Mouse (Mus musculus): Measurements from ENCODE around the gene Lrfn4. TPM values are rescaled to one million over a fixed set of nuclear protein-coding genes. Genes with fewer than 3 reads are reported as not detected.

Lrfn4 gene
- polyA plus RNA-seq, 1 experiment, result 12.0 TPM

- no peak overlapping the region for H3K4me3 ChIP-seq (ENCODE audit: low read depth, low read length)
- peaks cover 4% of the 10 kb centered on the region; the same call in 1 of the 2 replicates for H3K4me1 ChIP-seq (ENCODE audit: control insufficient read depth, insufficient read depth, insufficient read length, low read length)
- H3K27ac ChIP-seq (ENCODE audit: insufficient read depth, low read depth, low read length), result no peak overlapping the region
- H3K27me3 ChIP-seq (ENCODE audit: control insufficient read depth, insufficient read depth, low read length), result no peaks in the 10 kb centered on the region
- WGBS, result 94% methylated on average over 6 of the region's 6 CpGs
- no peaks in the 10 kb centered on the region for H3K36me3 ChIP-seq (ENCODE audit: control insufficient read depth, insufficient read depth, low read length)
- TF ChIP-seq CTCF (IDR thresholded peaks at IDR 0.05; ENCODE audit: extremely low read depth, insufficient read length, insufficient replicate concordance, low read depth, low read length) (no peak), POLR2A (IDR thresholded peaks at IDR 0.05; ENCODE audit: low read depth, low read length) (no peak)
Observed at GRCm38 (mm10) chr19:4570815-4571214, 44.7 kb downstream of the Lrfn4 start.

- Histone ChIP-seq H3K27me3 (ENCODE audit: control insufficient read depth, insufficient read depth, low read length) (no peaks in the 10 kb centered on the region), H3K4me1 (ENCODE audit: control insufficient read depth, insufficient read depth, insufficient read length, low read length) (peaks cover 6% of the 10 kb centered on the region; the same call in 1 of the 2 replicates), H3K27ac (ENCODE audit: insufficient read depth, low read depth, low read length) (no peak overlapping the region), H3K36me3 (ENCODE audit: control insufficient read depth, insufficient read depth, low read length) (no peaks in the 10 kb centered on the region), H3K4me3 (ENCODE audit: low read depth, low read length) (no peak overlapping the region)
- TF ChIP-seq POLR2A (IDR thresholded peaks at IDR 0.05; ENCODE audit: low read depth, low read length), result no peak
- no peak for TF ChIP-seq CTCF (IDR thresholded peaks at IDR 0.05; ENCODE audit: extremely low read depth, insufficient read length, insufficient replicate concordance, low read depth, low read length)
- WGBS, result 91% methylated on average over 11 of the region's 11 CpGs
Observed at GRCm38 (mm10) chr19:4570237-4570613, 45.2 kb downstream of the Lrfn4 start.

GRCm38 (mm10) chr19:4569356-4570236 lies 45.9 kb downstream of the Lrfn4 start:
- Histone ChIP-seq H3K27ac (ENCODE audit: insufficient read depth, low read depth, low read length) (no peak overlapping the region), H3K27me3 (ENCODE audit: control insufficient read depth, insufficient read depth, low read length) (no peaks in the 10 kb centered on the region), H3K4me3 (ENCODE audit: low read depth, low read length) (no peak overlapping the region), H3K4me1 (ENCODE audit: control insufficient read depth, insufficient read depth, insufficient read length, low read length) (peaks cover 6% of the 10 kb centered on the region; the same call in 1 of the 2 replicates), H3K36me3 (ENCODE audit: control insufficient read depth, insufficient read depth, low read length) (no peaks in the 10 kb centered on the region)
- no peak for TF ChIP-seq CTCF (IDR thresholded peaks at IDR 0.05; ENCODE audit: extremely low read depth, insufficient read length, insufficient replicate concordance, low read depth, low read length)
- no peak for TF ChIP-seq POLR2A (IDR thresholded peaks at IDR 0.05; ENCODE audit: low read depth, low read length)
- 78% methylated on average over 17 of the region's 17 CpGs for WGBS

- Histone ChIP-seq H3K4me3 (ENCODE audit: low read depth, low read length) (no peak overlapping the region), H3K27ac (ENCODE audit: insufficient read depth, low read depth, low read length) (no peak overlapping the region), H3K27me3 (ENCODE audit: control insufficient read depth, insufficient read depth, low read length) (no peaks in the 10 kb centered on the region), H3K4me1 (ENCODE audit: control insufficient read depth, insufficient read depth, insufficient read length, low read length) (peaks cover 6% of the 10 kb centered on the region; the same call in 1 of the 2 replicates), H3K36me3 (ENCODE audit: control insufficient read depth, insufficient read depth, low read length) (no peaks in the 10 kb centered on the region)
- WGBS, result 30% methylated on average over 4 of the region's 4 CpGs
- TF ChIP-seq POLR2A (IDR thresholded peaks at IDR 0.05; ENCODE audit: low read depth, low read length), result no peak
- no peak for TF ChIP-seq CTCF (IDR thresholded peaks at IDR 0.05; ENCODE audit: extremely low read depth, insufficient read length, insufficient replicate concordance, low read depth, low read length)
Observed at GRCm38 (mm10) chr19:4568832-4569231, 46.6 kb downstream of the Lrfn4 start.

GRCm38 (mm10) chr19:4567665-4568064 lies 47.8 kb downstream of the Lrfn4 start:
- H3K36me3 ChIP-seq (ENCODE audit: control insufficient read depth, insufficient read depth, low read length), result no peaks in the 10 kb centered on the region
- no peak overlapping the region for H3K4me3 ChIP-seq (ENCODE audit: low read depth, low read length)
- H3K27ac ChIP-seq (ENCODE audit: insufficient read depth, low read depth, low read length), result no peak overlapping the region
- no peak for TF ChIP-seq POLR2A (IDR thresholded peaks at IDR 0.05; ENCODE audit: low read depth, low read length)
- TF ChIP-seq CTCF (IDR thresholded peaks at IDR 0.05; ENCODE audit: extremely low read depth, insufficient read length, insufficient replicate concordance, low read depth, low read length), result no peak
- peaks cover 6% of the 10 kb centered on the region; the same call in 1 of the 2 replicates for H3K4me1 ChIP-seq (ENCODE audit: control insufficient read depth, insufficient read depth, insufficient read length, low read length)
- no peaks in the 10 kb centered on the region for H3K27me3 ChIP-seq (ENCODE audit: control insufficient read depth, insufficient read depth, low read length)
- WGBS, result 76% methylated on average over 2 of the region's 2 CpGs

GRCm38 (mm10) chr19:4566880-4567279 lies 48.6 kb downstream of the Lrfn4 start:
- peaks cover 6% of the 10 kb centered on the region; the same call in 1 of the 2 replicates for H3K4me1 ChIP-seq (ENCODE audit: control insufficient read depth, insufficient read depth, insufficient read length, low read length)
- no peaks in the 10 kb centered on the region for H3K27me3 ChIP-seq (ENCODE audit: control insufficient read depth, insufficient read depth, low read length)
- no peak overlapping the region for H3K4me3 ChIP-seq (ENCODE audit: low read depth, low read length)
- TF ChIP-seq POLR2A (IDR thresholded peaks at IDR 0.05; ENCODE audit: low read depth, low read length) (no peak), CTCF (IDR thresholded peaks at IDR 0.05; ENCODE audit: extremely low read depth, insufficient read length, insufficient replicate concordance, low read depth, low read length) (no peak)
- 90% methylated on average over 2 of the region's 2 CpGs for whole genome bisulfite sequencing
- H3K36me3 ChIP-seq (ENCODE audit: control insufficient read depth, insufficient read depth, low read length), result no peaks in the 10 kb centered on the region
- H3K27ac ChIP-seq (ENCODE audit: insufficient read depth, low read depth, low read length), result no peak overlapping the region

- WGBS, result 91% methylated on average over 5 of the region's 5 CpGs
- Histone ChIP-seq H3K4me1 (ENCODE audit: control insufficient read depth, insufficient read depth, insufficient read length, low read length) (peaks cover 6% of the 10 kb centered on the region; the same call in 1 of the 2 replicates), H3K27me3 (ENCODE audit: control insufficient read depth, insufficient read depth, low read length) (no peaks in the 10 kb centered on the region), H3K36me3 (ENCODE audit: control insufficient read depth, insufficient read depth, low read length) (no peaks in the 10 kb centered on the region), H3K27ac (ENCODE audit: insufficient read depth, low read depth, low read length) (no peak overlapping the region), H3K4me3 (ENCODE audit: low read depth, low read length) (no peak overlapping the region)
- no peak for TF ChIP-seq POLR2A (IDR thresholded peaks at IDR 0.05; ENCODE audit: low read depth, low read length)
- TF ChIP-seq CTCF (IDR thresholded peaks at IDR 0.05; ENCODE audit: extremely low read depth, insufficient read length, insufficient replicate concordance, low read depth, low read length), result no peak
Observed at GRCm38 (mm10) chr19:4565678-4566077, 49.8 kb downstream of the Lrfn4 start.

Other genes starting within 250 kb of the Lrfn4 start
- 37.8 and 100 TPM in 2 replicates for gene Kdm2a, start 217.4 kb downstream of the Lrfn4 start, polyA plus RNA-seq (2012; rRNA removed)
- gene Rhod, start 176.2 kb downstream of the Lrfn4 start, polyA plus RNA-seq (2012; rRNA removed), result 56.0 and 168 TPM in 2 replicates
- gene Syt12, start 138.2 kb downstream of the Lrfn4 start, polyA plus RNA-seq (2012; rRNA removed), result 9.3 and 41.8 TPM in 2 replicates
- 84.7 and 128 TPM in 2 replicates for gene 2010003K11Rik, start 117.1 kb downstream of the Lrfn4 start, polyA plus RNA-seq (2012; rRNA removed)
- gene Pcx, start 105.2 kb downstream of the Lrfn4 start, polyA plus RNA-seq (2012; rRNA removed), result 31.3 and 44.9 TPM in 2 replicates
- 55.1 and 97.5 TPM in 2 replicates for gene Rce1, start 10.0 kb upstream of the Lrfn4 start, polyA plus RNA-seq (2012; rRNA removed)
- 2.1 TPM in 1 of 2 replicates, not detected in the other for gene Gm960, start 83.0 kb upstream of the Lrfn4 start, polyA plus RNA-seq (2012; rRNA removed)
- gene Sptbn2, start 95.5 kb upstream of the Lrfn4 start, polyA plus RNA-seq (2012; rRNA removed), result 0.19 and 0.61 TPM in 2 replicates
- 2.3 and 4.4 TPM in 2 replicates for gene Rbm4b, start 140.8 kb upstream of the Lrfn4 start, polyA plus RNA-seq (2012; rRNA removed)
- gene Rbm4, start 178.2 kb upstream of the Lrfn4 start, polyA plus RNA-seq (2012; rRNA removed), result 27.1 and 33.5 TPM in 2 replicates
- gene Gm21992, start 195.9 kb upstream of the Lrfn4 start, polyA plus RNA-seq (2012; rRNA removed), result 10.0 and 19.1 TPM in 2 replicates
- 38.2 and 65.3 TPM in 2 replicates for gene Rbm14, start 196.0 kb upstream of the Lrfn4 start, polyA plus RNA-seq (2012; rRNA removed)
- 24.8 and 41.9 TPM in 2 replicates for gene Ccs, start 223.7 kb upstream of the Lrfn4 start, polyA plus RNA-seq (2012; rRNA removed)
- 0.09 and 0.11 TPM in 2 replicates for gene Ccdc87, start 223.7 kb upstream of the Lrfn4 start, polyA plus RNA-seq (2012; rRNA removed)
- 18.4 and 28.4 TPM in 2 replicates for gene Ctsf, start 239.5 kb upstream of the Lrfn4 start, polyA plus RNA-seq (2012; rRNA removed)